In the genomic region with DNA sequence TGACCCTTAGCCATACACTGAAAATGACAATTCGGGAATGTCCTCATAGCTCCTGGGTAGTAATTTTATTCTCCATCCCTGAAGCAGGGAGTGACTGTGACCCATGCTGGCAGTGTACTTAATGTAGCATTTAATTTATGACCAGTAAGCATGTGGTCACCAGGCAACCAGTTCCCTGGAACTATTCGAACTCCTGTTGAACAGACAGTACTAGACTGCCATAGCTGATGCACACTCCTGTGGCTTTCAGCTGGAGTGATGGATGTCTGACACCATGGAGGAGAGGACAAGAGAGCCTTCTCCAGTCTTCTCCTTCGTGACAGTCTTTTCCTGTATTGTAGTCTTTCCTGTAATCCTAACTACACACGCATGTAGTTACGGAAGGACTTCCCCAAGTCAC, we compare ENCODE assay signal across 11 mouse cellular contexts. TPM values are rescaled to one million over a fixed set of nuclear protein-coding genes. Genes with fewer than 3 reads are reported as not detected.
A peak's percentile ranks its signal among the peaks of the same experiment; 100 is the strongest.
DNase-seq lines count a peak whose midpoint lies in the region; ATAC-seq lines count a peak whose summit lies in the region.
"Had no signal": no experiment of that assay in that cellular context is flagged by ENCODE, and none has a peak within 500 bp of the region (broad histone marks: within the 10 kb centered on the region; RNA-seq: fewer than 3 reads in every experiment).

No protein-coding gene starts in this region.

- no peak overlapping the region for H3K9ac ChIP-seq in liver, embryonic 11.5 days (ENCODE audit: low read depth, low read length)
- no peak overlapping the region for H3K9ac ChIP-seq in embryonic facial prominence, embryonic 13.5 days
- no peak overlapping the region for H3K9ac ChIP-seq in limb, embryonic 12.5 days (replicated peaks)

- peak overlapping the region; percentile 59; the same call in 1 of the 2 replicates for H3K27ac ChIP-seq in heart, embryonic 10.5 days
- H3K27ac ChIP-seq in liver, embryonic 11.5 days (ENCODE audit: low read depth, low read length), result no peak overlapping the region; the same call in 1 of the 2 replicates
- no peak overlapping the region for H3K27ac ChIP-seq in embryonic facial prominence, embryonic 13.5 days
- H3K27ac ChIP-seq in limb, embryonic 12.5 days, result 0 out of 2 replicates have a peak overlapping the region, but pooled peaks have one; percentile 7

- ATAC-seq in liver, embryonic 11.5 days (replicated peaks; ENCODE audit: low FRiP score), result no peak
- no peak for ATAC-seq in embryonic facial prominence, embryonic 13.5 days (ENCODE audit: insufficient number of reproducible peaks, insufficient read depth, low FRiP score, low TSS enrichment, low read depth)
- ATAC-seq in limb, embryonic 12.5 days (ENCODE audit: insufficient number of reproducible peaks, insufficient read depth, low FRiP score, low TSS enrichment, low read depth), result no peak
- ATAC-seq in inflammation-experienced regulatory T-cells, adult 6 months, result no peak

- peaks cover 15% of the 10 kb centered on the region for H3K4me1 ChIP-seq in heart, embryonic 10.5 days
- H3K4me1 ChIP-seq in liver, embryonic 11.5 days (replicated peaks; ENCODE audit: control insufficient read depth, insufficient read depth, low read length), result peaks cover 17% of the 10 kb centered on the region
- peaks cover 21% of the 10 kb centered on the region for H3K4me1 ChIP-seq in embryonic facial prominence, embryonic 13.5 days
- H3K4me1 ChIP-seq in limb, embryonic 12.5 days (replicated peaks), result peaks cover 25% of the 10 kb centered on the region

- WGBS in heart, embryonic 10.5 days, result 88% methylated on average over 5 of the region's 5 CpGs
- 80% methylated on average over 5 of the region's 5 CpGs for WGBS in liver, embryonic 11.5 days
- 80% methylated on average over 5 of the region's 5 CpGs for WGBS in embryonic facial prominence, embryonic 13.5 days
- WGBS in limb, embryonic 12.5 days, result 69% methylated on average over 5 of the region's 5 CpGs

- H3K27me3 ChIP-seq in heart, embryonic 10.5 days (ENCODE audit: insufficient read depth, poor library complexity, severe bottlenecking), result no peaks in the 10 kb centered on the region
- no peaks in the 10 kb centered on the region for H3K27me3 ChIP-seq in liver, embryonic 11.5 days (replicated peaks; ENCODE audit: control insufficient read depth, insufficient read depth, low read length)
- no peaks in the 10 kb centered on the region for H3K27me3 ChIP-seq in embryonic facial prominence, embryonic 13.5 days
- H3K27me3 ChIP-seq in limb, embryonic 12.5 days, result no peaks in the 10 kb centered on the region

- H3K36me3 ChIP-seq in heart, embryonic 10.5 days, result no peaks in the 10 kb centered on the region
- H3K36me3 ChIP-seq in liver, embryonic 11.5 days (ENCODE audit: control insufficient read depth, insufficient read depth, low read length), result no peaks in the 10 kb centered on the region
- no peaks in the 10 kb centered on the region for H3K36me3 ChIP-seq in embryonic facial prominence, embryonic 13.5 days
- no peaks in the 10 kb centered on the region for H3K36me3 ChIP-seq in limb, embryonic 12.5 days

- H3K4me2 ChIP-seq in liver, embryonic 11.5 days, result peak overlapping the region; percentile 25; the same call in 1 of the 2 replicates
- H3K4me2 ChIP-seq in embryonic facial prominence, embryonic 13.5 days, result peak overlapping the region; percentile 66; the same call in 1 of the 2 replicates
- peak overlapping the region; percentile 69 for H3K4me2 ChIP-seq in limb, embryonic 12.5 days

- intact Hi-C loops in heart, postnatal 25 days (cut with DNase I), result loop anchor here (5.0 kb wide), 2 partner anchors 68 to 1502 kb away; no protein-coding TSS in a partner anchor

- no peak for DNase-seq in heart, embryonic 10.5 days (ENCODE audit: low spot score)
- no peak for DNase-seq in heart, postnatal 25 days (ENCODE audit: low spot score)
- no peak for DNase-seq in liver, embryonic 11.5 days (ENCODE audit: low spot score)
- no peak for DNase-seq in liver
- DNase-seq in gastrocnemius, adult 18-20 months (ENCODE audit: low spot score), result no peak
- DNase-seq: gastrocnemius, postnatal 25 days; lung, postnatal 10 days; thymus, adult 2 months had no signal

- peak overlapping the region; percentile 18; the same call in 1 of the 2 replicates for H3K4me3 ChIP-seq in heart, embryonic 10.5 days
- no peak overlapping the region for H3K4me3 ChIP-seq in liver, embryonic 11.5 days (ENCODE audit: low read depth, low read length)
- no peak overlapping the region for H3K4me3 ChIP-seq in embryonic facial prominence, embryonic 13.5 days
- H3K4me3 ChIP-seq in limb, embryonic 12.5 days (replicated peaks), result peak overlapping the region; percentile 12

- no peaks in the 10 kb centered on the region for H3K9me3 ChIP-seq in heart, embryonic 10.5 days
- no peaks in the 10 kb centered on the region for H3K9me3 ChIP-seq in liver, embryonic 11.5 days (ENCODE audit: control insufficient read depth, low read length)
- no peaks in the 10 kb centered on the region for H3K9me3 ChIP-seq in embryonic facial prominence, embryonic 13.5 days
- H3K9me3 ChIP-seq in limb, embryonic 12.5 days, result no peaks in the 10 kb centered on the region

RNA-seq across cellular contexts. Expression of gene Hist1h4h, which starts 1.8 kb away (rescaled TPM):
- 2.5 and 2.8 TPM in 2 replicates for polyA plus RNA-seq in heart, embryonic 10.5 days (2016; fragmentation: Nextera tagmentation; extraction: Ambion mirVana)
- 100 to 1,000 TPM; 272 to 334 TPM for total RNA-seq in heart, postnatal 25 days (2021)
- polyA plus RNA-seq in liver, embryonic 11.5 days (2014; fragmentation: Nextera tagmentation; extraction: Ambion mirVana), result 3.3 and 4.3 TPM in 2 replicates
- polyA plus RNA-seq in embryonic facial prominence, embryonic 13.5 days (2015; fragmentation: Nextera tagmentation; extraction: Ambion mirVana), result 7.3 and 7.9 TPM in 2 replicates
- 6.0 and 9.0 TPM in 2 replicates for polyA plus RNA-seq in limb, embryonic 12.5 days (2016; fragmentation: Nextera tagmentation; extraction: Ambion mirVana)
- 1 to 10 TPM; 3.9 to 8.3 (median 7.0) TPM for polyA plus RNA-seq in inflammation-experienced regulatory T-cells, adult 6 months (2017; shearing (Covaris generic))
- total RNA-seq in gastrocnemius, adult 18-20 months (2021), result 100 to 1,000 TPM; 149 to 163 TPM

RNA-seq across cellular contexts. Expression of gene Hist1h2af, which starts 4.7 kb away (rescaled TPM):
- polyA plus RNA-seq in heart, embryonic 10.5 days (2016; fragmentation: Nextera tagmentation; extraction: Ambion mirVana), result 1.7 and 4.9 TPM in 2 replicates
- total RNA-seq in heart, postnatal 25 days (2021), result 10 to 100 TPM; 13.7 to 25.9 TPM
- polyA plus RNA-seq in liver, embryonic 11.5 days (2014; fragmentation: Nextera tagmentation; extraction: Ambion mirVana), result 1.1 and 5.1 TPM in 2 replicates
- polyA plus RNA-seq in embryonic facial prominence, embryonic 13.5 days (2015; fragmentation: Nextera tagmentation; extraction: Ambion mirVana), result 6.6 and 13.4 TPM in 2 replicates
- 9.8 and 16.3 TPM in 2 replicates for polyA plus RNA-seq in limb, embryonic 12.5 days (2016; fragmentation: Nextera tagmentation; extraction: Ambion mirVana)
- polyA plus RNA-seq in inflammation-experienced regulatory T-cells, adult 6 months (2017; shearing (Covaris generic)), result not detected
- 1 to 10 TPM in 1 of 2 experiments, under 1 TPM in 1; 0.73 to 1.9 TPM for total RNA-seq in gastrocnemius, adult 18-20 months (2021)

RNA-seq across cellular contexts. Expression of gene Hist1h3g, which starts 6.2 kb away (rescaled TPM):
- 3.2 and 3.5 TPM in 2 replicates for polyA plus RNA-seq in heart, embryonic 10.5 days (2016; fragmentation: Nextera tagmentation; extraction: Ambion mirVana)
- 1 to 10 TPM; 3.4 to 4.1 TPM for total RNA-seq in heart, postnatal 25 days (2021)
- polyA plus RNA-seq in liver, embryonic 11.5 days (2014; fragmentation: Nextera tagmentation; extraction: Ambion mirVana), result 5.2 TPM in 2 replicates
- polyA plus RNA-seq in embryonic facial prominence, embryonic 13.5 days (2015; fragmentation: Nextera tagmentation; extraction: Ambion mirVana), result 5.3 and 6.7 TPM in 2 replicates
- polyA plus RNA-seq in limb, embryonic 12.5 days (2016; fragmentation: Nextera tagmentation; extraction: Ambion mirVana), result 10.5 and 17.3 TPM in 2 replicates
- polyA plus RNA-seq in inflammation-experienced regulatory T-cells, adult 6 months (2017; shearing (Covaris generic)), result 1 to 10 TPM in 1 of 3 experiments, not detected in 2; 1.5 TPM
- total RNA-seq in gastrocnemius, adult 18-20 months (2021), result under 1 TPM; 0.55 to 0.57 TPM

RNA-seq across cellular contexts. Expression of gene Hist1h2bh, which starts 14.2 kb away (rescaled TPM):
- 0.22 and 0.73 TPM in 2 replicates for polyA plus RNA-seq in heart, embryonic 10.5 days (2016; fragmentation: Nextera tagmentation; extraction: Ambion mirVana)
- 1 to 10 TPM; 1.4 to 1.9 TPM for total RNA-seq in heart, postnatal 25 days (2021)
- polyA plus RNA-seq in liver, embryonic 11.5 days (2014; fragmentation: Nextera tagmentation; extraction: Ambion mirVana), result 1.6 and 1.7 TPM in 2 replicates
- polyA plus RNA-seq in embryonic facial prominence, embryonic 13.5 days (2015; fragmentation: Nextera tagmentation; extraction: Ambion mirVana), result 0.98 and 1.4 TPM in 2 replicates
- polyA plus RNA-seq in limb, embryonic 12.5 days (2016; fragmentation: Nextera tagmentation; extraction: Ambion mirVana), result 1.4 TPM in 2 replicates
- polyA plus RNA-seq in inflammation-experienced regulatory T-cells, adult 6 months (2017; shearing (Covaris generic)), result under 1 TPM in 2 of 3 experiments, not detected in 1; 0.38 to 0.89 TPM
- 1 to 10 TPM; 1.0 to 1.1 TPM for total RNA-seq in gastrocnemius, adult 18-20 months (2021)

RNA-seq across cellular contexts. Expression of gene Hist1h3f, which starts 14.8 kb away (rescaled TPM):
- 0.31 and 0.99 TPM in 2 replicates for polyA plus RNA-seq in heart, embryonic 10.5 days (2016; fragmentation: Nextera tagmentation; extraction: Ambion mirVana)
- 10 to 100 TPM in 1 of 2 experiments, 1 to 10 TPM in 1; 6.4 to 10.6 TPM for total RNA-seq in heart, postnatal 25 days (2021)
- 0.42 and 0.62 TPM in 2 replicates for polyA plus RNA-seq in liver, embryonic 11.5 days (2014; fragmentation: Nextera tagmentation; extraction: Ambion mirVana)
- 1.2 and 1.3 TPM in 2 replicates for polyA plus RNA-seq in embryonic facial prominence, embryonic 13.5 days (2015; fragmentation: Nextera tagmentation; extraction: Ambion mirVana)
- 2.1 and 3.2 TPM in 2 replicates for polyA plus RNA-seq in limb, embryonic 12.5 days (2016; fragmentation: Nextera tagmentation; extraction: Ambion mirVana)
- 1 to 10 TPM in 1 of 3 experiments, under 1 TPM in 2; 0.73 to 1.5 (median 0.74) TPM for polyA plus RNA-seq in inflammation-experienced regulatory T-cells, adult 6 months (2017; shearing (Covaris generic))
- total RNA-seq in gastrocnemius, adult 18-20 months (2021), result 1 to 10 TPM; 3.0 to 4.8 TPM

Comparison
In these comparisons a context has a peak if more than half of its experiments do, and no peak if none do; other contexts are left out.
1. H3K27ac ChIP-seq: peak in heart, embryonic 10.5 days (single experiment) and limb, embryonic 12.5 days (single experiment); none in liver, embryonic 11.5 days (single experiment) and embryonic facial prominence, embryonic 13.5 days (single experiment).
2. H3K4me3 ChIP-seq: peak in heart, embryonic 10.5 days (single experiment) and limb, embryonic 12.5 days (single experiment); none in liver, embryonic 11.5 days (single experiment) and embryonic facial prominence, embryonic 13.5 days (single experiment).
3. Peak in every context shown above with its lines, with median percentiles within 50 percentile points of each other: H3K4me2 ChIP-seq.